Mouse (Mus musculus) kidney, postnatal 10 days (tissue): ENCODE measurements around the gene Dglucy.

Experiments
- DNase-seq: peaks from one replicate; pipeline ENCODE4 v3.0.0; 2021; ENCODE audit warnings: mixed read lengths

Dglucy gene

GRCm38 (mm10) chr12:100937441-100938360 lies 158.8 kb downstream of the Dglucy start:
- DNase-seq, result peak; percentile 64

GRCm38 (mm10) chr12:100941361-100941760 lies 162.5 kb downstream of the Dglucy start:
- DNase-seq, result no peak

GRCm38 (mm10) chr12:100943146-100943545 lies 164.3 kb downstream of the Dglucy start:
- DNase-seq, result no peak

GRCm38 (mm10) chr12:100944921-100945336 lies 166.1 kb downstream of the Dglucy start:
- DNase-seq, result no peak

- DNase-seq, result no peak
These were observed 166.6 kb downstream of the Dglucy start for GRCm38 (mm10) chr12:100945501-100945900.

GRCm38 (mm10) chr12:100945948-100946347 lies 167.1 kb downstream of the Dglucy start:
- DNase-seq, result no peak
